Mouse (Mus musculus): ENCODE measurements around the gene Ppp1r9a. TPM values are rescaled to one million over a fixed set of nuclear protein-coding genes. Genes with fewer than 3 reads are reported as not detected.

Gene Ppp1r9a
- polyA plus RNA-seq, 1 experiment: 34.1 TPM

DNA sequence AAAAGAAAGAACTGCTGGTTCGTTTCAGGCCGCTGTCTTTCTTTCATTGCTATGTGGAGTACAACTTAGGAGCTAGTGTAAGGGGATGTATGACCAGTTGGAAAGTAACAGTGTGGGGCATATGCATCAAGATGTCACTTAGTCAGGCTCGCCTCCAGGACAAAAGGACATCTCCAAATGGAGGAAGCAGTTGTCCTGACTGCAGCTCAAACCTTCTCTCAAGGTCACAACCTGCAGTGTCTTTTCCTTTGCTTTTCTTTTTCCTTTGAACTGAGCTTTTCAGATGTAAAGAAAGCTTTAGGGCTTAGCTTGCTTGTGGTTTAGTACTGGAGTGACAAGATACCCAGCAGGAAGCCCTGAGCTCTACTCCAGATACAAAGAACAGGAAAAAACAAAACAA, 77.4 kb downstream of the Ppp1r9a start:
- 79% methylated on average over 3 of the region's 3 CpGs for WGBS
- DNase-seq: no peak
- no peak overlapping the region for H3K4me3 ChIP-seq (replicated peaks; ENCODE audit: insufficient read depth, low read depth, low read length)
- H3K27me3 ChIP-seq (ENCODE audit: control insufficient read depth, insufficient read depth, low read length): no peaks in the 10 kb centered on the region
- TF ChIP-seq POLR2A (IDR thresholded peaks at IDR 0.05; ENCODE audit: borderline replicate concordance, insufficient read depth, low read length) (no peak), CTCF (IDR thresholded peaks at IDR 0.05; ENCODE audit: borderline replicate concordance, insufficient read depth, low read depth, low read length) (no peak)
- no peak overlapping the region for H3K27ac ChIP-seq (ENCODE audit: insufficient read depth, low read length)
- H3K4me1 ChIP-seq (ENCODE audit: control insufficient read depth, insufficient read depth, low read length): no peaks in the 10 kb centered on the region

DNA sequence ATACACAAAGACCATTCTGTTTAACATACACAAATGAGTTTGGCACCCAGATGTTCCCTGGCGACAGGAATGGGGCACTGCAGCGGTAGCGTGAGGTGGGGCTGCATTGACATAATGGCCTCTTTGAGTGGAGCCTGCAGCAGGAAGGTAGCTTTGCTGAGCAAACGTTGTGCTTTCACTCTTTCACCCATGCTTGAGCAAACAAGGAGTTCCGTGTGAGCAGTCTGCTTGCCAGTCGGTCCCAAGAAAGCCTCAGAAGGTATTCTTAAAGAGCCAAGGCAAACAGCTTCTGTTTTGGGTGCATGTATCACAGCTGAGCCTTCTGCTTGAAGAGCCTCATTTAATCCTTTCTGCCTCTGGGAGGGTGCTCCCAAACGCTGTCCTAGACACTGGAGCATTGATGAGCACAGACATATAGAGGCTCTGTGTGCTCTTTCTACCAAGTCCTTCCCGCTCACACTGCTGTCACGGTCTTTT, 80.0 kb downstream of the Ppp1r9a start:
- 67% methylated on average over 9 of the region's 9 CpGs for WGBS
- H3K27me3 ChIP-seq (ENCODE audit: control insufficient read depth, insufficient read depth, low read length): no peaks in the 10 kb centered on the region
- H3K4me3 ChIP-seq (replicated peaks; ENCODE audit: insufficient read depth, low read depth, low read length): no peak overlapping the region
- no peak for DNase-seq
- H3K4me1 ChIP-seq (ENCODE audit: control insufficient read depth, insufficient read depth, low read length): peaks cover 3% of the 10 kb centered on the region; the same call in 1 of the 2 replicates
- TF ChIP-seq CTCF (IDR thresholded peaks at IDR 0.05; ENCODE audit: borderline replicate concordance, insufficient read depth, low read depth, low read length) (no peak), POLR2A (IDR thresholded peaks at IDR 0.05; ENCODE audit: borderline replicate concordance, insufficient read depth, low read length) (no peak)
- H3K27ac ChIP-seq (ENCODE audit: insufficient read depth, low read length): no peak overlapping the region

DNA sequence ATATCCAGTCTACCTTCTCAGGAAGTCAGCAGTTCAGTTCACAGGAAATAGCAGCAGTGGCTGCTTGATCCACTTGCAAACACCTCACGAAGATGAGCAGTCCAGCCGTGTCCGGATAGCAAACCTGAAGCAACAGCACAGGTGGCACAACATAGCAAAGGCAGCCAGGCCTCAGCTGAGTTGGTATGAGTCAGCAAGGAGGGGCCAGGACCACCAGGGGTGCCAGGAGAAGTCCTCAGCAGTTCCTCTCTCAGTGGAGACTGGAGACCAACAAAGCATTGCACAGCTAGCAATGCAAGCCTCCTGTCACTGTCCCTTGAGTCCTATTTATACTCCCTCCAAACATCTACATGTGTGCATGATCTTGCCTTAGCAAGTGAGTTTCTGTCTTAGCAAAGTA, 83.0 kb downstream of the Ppp1r9a start:
- WGBS: 22% methylated on average over 3 of the region's 3 CpGs
- peak in 1 of 2 experiments; percentile 32 for DNase-seq
- peaks cover 3% of the 10 kb centered on the region; the same call in 1 of the 2 replicates for H3K4me1 ChIP-seq (ENCODE audit: control insufficient read depth, insufficient read depth, low read length)

DNA sequence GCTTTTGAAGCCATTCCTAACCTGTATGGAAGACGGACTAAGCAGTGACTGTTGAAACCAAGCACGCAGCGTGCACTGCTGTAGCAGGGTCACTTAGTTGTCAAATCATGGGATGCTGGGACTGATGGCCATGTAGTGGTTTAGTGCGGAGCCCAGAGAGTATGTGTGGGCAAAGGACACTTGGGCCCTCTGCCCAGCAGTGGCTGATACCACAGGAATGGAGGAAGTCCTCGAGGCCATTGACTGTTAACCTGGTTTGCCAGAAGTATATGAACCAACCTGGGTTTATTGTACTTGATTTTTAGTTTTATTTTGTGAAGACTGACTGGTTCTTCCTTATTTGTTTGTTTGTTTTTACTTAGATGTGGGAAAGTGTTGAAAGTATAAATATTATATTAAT, 84.4 kb downstream of the Ppp1r9a start:
- no peak overlapping the region for H3K27ac ChIP-seq (ENCODE audit: insufficient read depth, low read length)
- H3K4me1 ChIP-seq (ENCODE audit: control insufficient read depth, insufficient read depth, low read length): peaks cover 3% of the 10 kb centered on the region; the same call in 1 of the 2 replicates
- no peak for TF ChIP-seq POLR2A (IDR thresholded peaks at IDR 0.05; ENCODE audit: borderline replicate concordance, insufficient read depth, low read length)
- no peak overlapping the region for H3K4me3 ChIP-seq (replicated peaks; ENCODE audit: insufficient read depth, low read depth, low read length)
- H3K27me3 ChIP-seq (ENCODE audit: control insufficient read depth, insufficient read depth, low read length): no peaks in the 10 kb centered on the region
- 94% methylated on average over 5 of the region's 5 CpGs for WGBS
- no peak for DNase-seq

More for the DNA sequence above, 83.0 kb downstream of the Ppp1r9a start:
- no peak for TF ChIP-seq CTCF (IDR thresholded peaks at IDR 0.05; ENCODE audit: borderline replicate concordance, insufficient read depth, low read depth, low read length)
- no peak for TF ChIP-seq POLR2A (IDR thresholded peaks at IDR 0.05; ENCODE audit: borderline replicate concordance, insufficient read depth, low read length)
- Histone ChIP-seq H3K27me3 (ENCODE audit: control insufficient read depth, insufficient read depth, low read length) (no peaks in the 10 kb centered on the region), H3K27ac (ENCODE audit: insufficient read depth, low read length) (no peak overlapping the region), H3K4me3 (replicated peaks; ENCODE audit: insufficient read depth, low read depth, low read length) (no peak overlapping the region)

DNA sequence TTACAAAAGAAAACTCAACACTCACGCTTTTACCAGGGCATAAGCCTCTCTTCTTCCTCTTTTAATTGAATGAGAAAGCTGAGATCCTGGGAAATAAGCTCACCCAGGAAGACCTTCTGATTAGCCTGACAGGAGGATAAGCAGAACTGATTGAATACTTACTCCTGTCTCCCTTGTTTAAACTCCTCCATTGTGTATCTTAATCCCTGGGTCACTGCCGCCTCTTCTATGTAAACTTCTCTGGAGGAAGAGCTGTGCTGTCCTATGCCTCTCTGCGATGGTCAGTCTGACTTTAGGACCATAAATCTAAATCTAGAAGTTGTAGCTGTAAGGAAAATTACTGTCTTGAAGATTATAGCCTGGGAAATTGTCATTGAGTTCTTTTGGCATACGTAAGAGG, 86.0 kb downstream of the Ppp1r9a start:
- no peaks in the 10 kb centered on the region for H3K27me3 ChIP-seq (ENCODE audit: control insufficient read depth, insufficient read depth, low read length)
- H3K27ac ChIP-seq (ENCODE audit: insufficient read depth, low read length): no peak overlapping the region
- WGBS: 86% methylated on average over 4 of the region's 4 CpGs
- TF ChIP-seq POLR2A (IDR thresholded peaks at IDR 0.05; ENCODE audit: borderline replicate concordance, insufficient read depth, low read length) (no peak), CTCF (IDR thresholded peaks at IDR 0.05; ENCODE audit: borderline replicate concordance, insufficient read depth, low read depth, low read length) (no peak)
- H3K4me3 ChIP-seq (replicated peaks; ENCODE audit: insufficient read depth, low read depth, low read length): no peak overlapping the region
- DNase-seq: no peak
- H3K4me1 ChIP-seq (ENCODE audit: control insufficient read depth, insufficient read depth, low read length): peaks cover 3% of the 10 kb centered on the region; the same call in 1 of the 2 replicates

DNA sequence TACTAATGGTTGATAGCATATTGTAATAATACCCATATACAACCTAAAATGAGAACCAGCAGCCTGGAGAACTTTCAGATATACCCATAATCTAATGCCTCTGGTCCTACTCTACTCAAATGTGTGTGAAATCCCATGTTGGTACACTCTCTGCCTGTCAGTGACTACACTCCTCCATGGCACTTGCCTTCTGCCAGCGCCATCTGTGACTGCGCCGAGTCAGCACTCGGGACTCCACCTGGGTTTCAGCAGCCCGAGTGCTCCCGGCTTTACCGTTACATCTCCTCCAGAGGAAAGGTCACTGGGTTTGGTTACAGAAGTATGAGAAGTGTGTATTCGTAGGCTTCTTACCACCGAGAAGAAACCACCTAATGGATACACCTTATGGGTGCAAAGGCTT, 89.6 kb downstream of the Ppp1r9a start:
- Histone ChIP-seq H3K27ac (ENCODE audit: insufficient read depth, low read length) (no peak overlapping the region), H3K4me3 (replicated peaks; ENCODE audit: insufficient read depth, low read depth, low read length) (no peak overlapping the region), H3K4me1 (ENCODE audit: control insufficient read depth, insufficient read depth, low read length) (no peaks in the 10 kb centered on the region), H3K27me3 (ENCODE audit: control insufficient read depth, insufficient read depth, low read length) (no peaks in the 10 kb centered on the region)
- TF ChIP-seq CTCF (IDR thresholded peaks at IDR 0.05; ENCODE audit: borderline replicate concordance, insufficient read depth, low read depth, low read length): no peak
- TF ChIP-seq POLR2A (IDR thresholded peaks at IDR 0.05; ENCODE audit: borderline replicate concordance, insufficient read depth, low read length): no peak
- 66% methylated on average over 9 of the region's 9 CpGs for WGBS
- DNase-seq: peak in 1 of 2 experiments; percentile 29

DNA sequence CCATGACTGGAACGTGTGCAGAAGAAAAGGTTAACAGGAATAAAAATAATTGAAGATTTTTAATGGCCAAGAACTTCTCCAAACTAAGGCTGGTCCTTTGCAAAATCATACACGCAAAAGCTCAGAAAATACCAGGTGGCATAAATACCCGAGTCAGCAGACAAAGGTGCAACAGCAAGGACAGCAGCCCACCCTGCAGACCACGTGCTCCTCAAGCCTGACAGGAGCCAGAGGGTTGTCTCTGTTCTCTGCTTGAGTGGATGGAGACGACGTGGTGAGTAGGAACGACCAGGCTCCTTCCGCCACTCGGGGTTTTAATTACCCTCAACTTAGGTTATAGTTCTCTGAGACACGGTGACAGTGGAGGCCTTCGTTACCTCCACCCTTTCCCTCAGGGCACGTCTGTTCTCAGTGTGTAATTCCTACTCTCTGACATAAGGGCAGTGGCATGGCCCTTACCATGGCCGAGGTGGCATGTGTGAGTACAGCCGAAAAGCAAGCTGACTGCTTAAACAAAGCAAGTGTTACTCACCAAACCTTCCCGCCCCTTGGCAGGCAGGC, 91.0 kb downstream of the Ppp1r9a start:
- no peaks in the 10 kb centered on the region for H3K27me3 ChIP-seq (ENCODE audit: control insufficient read depth, insufficient read depth, low read length)
- DNase-seq: no peak
- 72% methylated on average over 15 of the region's 15 CpGs for WGBS
- H3K4me1 ChIP-seq (ENCODE audit: control insufficient read depth, insufficient read depth, low read length): no peaks in the 10 kb centered on the region
- no peak overlapping the region for H3K4me3 ChIP-seq (replicated peaks; ENCODE audit: insufficient read depth, low read depth, low read length)
- TF ChIP-seq POLR2A (IDR thresholded peaks at IDR 0.05; ENCODE audit: borderline replicate concordance, insufficient read depth, low read length) (no peak), CTCF (IDR thresholded peaks at IDR 0.05; ENCODE audit: borderline replicate concordance, insufficient read depth, low read depth, low read length) (no peak)
- H3K27ac ChIP-seq (ENCODE audit: insufficient read depth, low read length): no peak overlapping the region

DNA sequence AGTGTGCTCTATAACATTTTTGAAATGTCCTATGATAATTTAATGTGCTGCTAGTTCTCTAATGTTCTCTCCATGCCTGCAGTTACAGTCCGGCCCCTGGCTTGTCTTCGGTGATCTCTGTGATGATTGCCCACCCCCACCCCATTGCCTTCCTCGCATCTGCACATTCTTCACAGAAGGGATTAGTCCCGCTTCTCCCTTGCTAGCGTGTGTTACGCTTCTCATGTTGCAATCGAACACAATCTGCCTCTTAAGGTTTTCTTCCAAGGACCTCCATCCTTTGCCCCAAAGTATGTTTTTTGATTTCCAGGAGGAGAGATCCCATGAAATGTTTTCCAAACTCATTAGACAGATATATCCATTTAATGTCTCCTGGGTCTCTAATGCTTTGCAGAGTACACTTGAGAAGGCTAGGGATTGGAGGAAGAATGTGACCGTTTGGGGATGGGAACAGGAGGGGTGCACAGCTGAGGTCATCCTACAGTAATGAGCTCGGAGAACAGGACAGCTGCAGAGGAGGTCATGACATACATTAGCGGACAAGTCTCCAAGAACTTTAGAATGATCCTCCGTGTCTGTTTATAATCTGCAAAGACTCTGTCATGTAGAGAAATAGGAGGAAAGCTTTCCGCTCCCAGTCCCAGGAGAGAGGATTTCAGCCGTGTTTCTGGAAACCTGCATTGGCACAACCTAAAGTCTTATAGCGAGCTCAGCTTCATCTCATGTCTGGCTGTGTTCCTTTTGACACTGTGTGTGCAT, 91.6 kb downstream of the Ppp1r9a start:
- no peak overlapping the region for H3K27ac ChIP-seq (ENCODE audit: insufficient read depth, low read length)
- no peak for DNase-seq
- no peaks in the 10 kb centered on the region for H3K4me1 ChIP-seq (ENCODE audit: control insufficient read depth, insufficient read depth, low read length)
- no peak overlapping the region for H3K4me3 ChIP-seq (replicated peaks; ENCODE audit: insufficient read depth, low read depth, low read length)
- TF ChIP-seq CTCF (IDR thresholded peaks at IDR 0.05; ENCODE audit: borderline replicate concordance, insufficient read depth, low read depth, low read length) (no peak), POLR2A (IDR thresholded peaks at IDR 0.05; ENCODE audit: borderline replicate concordance, insufficient read depth, low read length) (no peak)
- 54% methylated on average over 14 of the region's 14 CpGs for WGBS
- no peaks in the 10 kb centered on the region for H3K27me3 ChIP-seq (ENCODE audit: control insufficient read depth, insufficient read depth, low read length)

All from cerebellum, adult 2 months (tissue).